Mouse (Mus musculus): ENCODE results near the gene Borcs5.
A peak's percentile ranks its signal among the peaks of the same experiment; 100 is the strongest.

DNA sequence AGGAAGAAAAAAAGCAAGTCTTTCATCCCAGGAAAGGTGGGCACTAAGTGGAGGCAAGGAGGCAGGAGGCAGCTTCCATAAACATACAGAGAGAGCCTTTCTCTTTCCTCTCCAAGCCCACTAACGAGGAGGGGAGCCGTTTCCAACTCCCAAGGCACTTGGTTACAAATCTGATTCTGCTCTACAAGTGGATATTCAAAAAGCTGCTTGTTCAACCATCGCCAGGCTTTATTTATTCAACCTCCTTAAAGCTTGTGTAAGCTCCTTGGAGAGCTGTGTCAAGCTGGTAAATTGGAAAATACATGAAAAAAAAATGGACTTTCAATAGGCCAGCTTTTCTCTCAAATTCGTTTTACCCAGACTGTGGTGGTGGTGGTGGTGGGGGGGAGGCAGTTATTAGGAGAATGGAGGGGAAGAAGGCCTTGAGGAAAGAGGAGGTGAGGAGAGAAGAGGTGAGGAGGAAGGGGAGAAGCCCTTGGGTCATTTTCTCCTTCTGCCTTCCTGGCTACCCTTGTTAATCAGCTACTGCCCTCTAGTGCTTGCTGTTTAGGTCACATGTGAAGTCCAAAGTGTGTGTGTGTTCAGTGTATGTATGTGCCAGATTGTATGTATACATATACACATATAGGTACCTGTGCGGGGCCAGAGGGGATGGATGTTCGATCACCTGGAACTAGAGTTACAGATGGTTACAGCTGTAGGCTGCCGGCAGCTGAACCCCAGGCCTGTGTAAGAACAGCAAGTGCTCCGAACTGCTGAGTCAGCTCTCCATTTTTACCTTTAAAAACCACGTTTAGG, 32.2 kb upstream of the Borcs5 start:
- peak; percentile 72 for TF ChIP-seq CTCF (IDR thresholded peaks at IDR 0.05; ENCODE audit: extremely low read depth, insufficient read depth, low read length)
- TF ChIP-seq POLR2A (IDR thresholded peaks at IDR 0.05; ENCODE audit: extremely low read depth, insufficient read depth, low read length), result no peak

Measured in cortical plate, adult 2 months (tissue).